Mouse (Mus musculus): ENCODE data around the gene Cyp2c37.
"Not testable (repeated sequence)": the region's sequence is repeated elsewhere in the genome, so short reads cannot be mapped to it uniquely, and the experiment has no call there.

The Cyp2c37 gene

DNA sequence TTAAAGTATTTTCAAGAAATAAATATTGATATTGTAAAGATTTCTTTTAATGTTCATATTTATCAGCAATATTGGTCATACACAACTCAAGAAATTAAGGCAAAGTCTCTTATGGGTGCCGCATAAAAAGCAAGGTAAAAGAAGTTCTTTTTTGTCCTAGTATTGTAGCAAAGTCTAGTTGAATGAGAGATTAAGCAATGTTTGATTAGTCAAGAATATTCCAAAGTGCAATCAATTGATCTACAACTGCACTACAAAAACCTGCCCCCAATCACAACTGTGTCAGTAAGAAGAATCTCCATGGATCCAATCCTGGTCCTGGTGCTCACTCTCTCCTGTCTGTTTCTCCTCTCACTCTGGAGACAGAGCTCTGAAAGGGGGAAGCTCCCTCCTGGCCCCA, at the start of gene Cyp2c37:
Cyp2c37 (plus strand) TSS at position 285 of the 400 bp plus-strand sequence.
- DNase-seq (ENCODE audit: low read depth): not testable (repeated sequence)

GRCm38 (mm10) chr19:39960861-39961260, 31.4 kb upstream of the Cyp2c37 start:
- DNase-seq (ENCODE audit: low read depth): not testable (repeated sequence)

GRCm38 (mm10) chr19:39971096-39971495, 21.1 kb upstream of the Cyp2c37 start:
- DNase-seq (ENCODE audit: low read depth): not testable (repeated sequence)

GRCm38 (mm10) chr19:39989471-39989870, 2.8 kb upstream of the Cyp2c37 start:
- DNase-seq (ENCODE audit: low read depth): no peak
